Mouse (Mus musculus) cerebellum, postnatal 36 days (tissue): Measurements from ENCODE around the gene Mus81.

Experiments
- DNase-seq, 2 experiments: peaks; one replicate each; pipeline ENCODE4 v3.0.0; 2021 to 2022; ENCODE audit warnings: mixed read lengths in 2 of 2

Mus81 gene

GRCm38 (mm10) chr19:5433951-5434350 is 54.3 kb downstream of the Mus81 start:
- no peak for DNase-seq

- DNase-seq = peak in 1 of 2 experiments; percentile 40
These were observed 55.0 kb downstream of the Mus81 start for GRCm38 (mm10) chr19:5432992-5433852.
